Mouse (Mus musculus) testis, postnatal 10 days (tissue): ENCODE data around the gene Pygl.
A peak's percentile ranks its signal among the peaks of the same experiment; 100 is the strongest.

ENCODE experiments used
- DNase-seq: peaks from one replicate; pipeline ENCODE4 v3.0.0; 2021; ENCODE audit warnings: low spot score

The Pygl gene

GRCm38 (mm10) chr12:70231294-70231693, at the start of gene Pygl:
Pygl (minus strand) TSS chr12:70231488.
- no peak for DNase-seq

GRCm38 (mm10) chr12:70280930-70281329, 49.6 kb upstream of the Pygl start:
- DNase-seq: no peak

- no peak for DNase-seq
These were observed 49.1 kb upstream of the Pygl start for GRCm38 (mm10) chr12:70280381-70280780.

- DNase-seq: no peak
These were observed 46.0 kb upstream of the Pygl start for GRCm38 (mm10) chr12:70277071-70277939.

- no peak for DNase-seq
These were observed 38.4 kb upstream of the Pygl start for GRCm38 (mm10) chr12:70269724-70270123.

DNA sequence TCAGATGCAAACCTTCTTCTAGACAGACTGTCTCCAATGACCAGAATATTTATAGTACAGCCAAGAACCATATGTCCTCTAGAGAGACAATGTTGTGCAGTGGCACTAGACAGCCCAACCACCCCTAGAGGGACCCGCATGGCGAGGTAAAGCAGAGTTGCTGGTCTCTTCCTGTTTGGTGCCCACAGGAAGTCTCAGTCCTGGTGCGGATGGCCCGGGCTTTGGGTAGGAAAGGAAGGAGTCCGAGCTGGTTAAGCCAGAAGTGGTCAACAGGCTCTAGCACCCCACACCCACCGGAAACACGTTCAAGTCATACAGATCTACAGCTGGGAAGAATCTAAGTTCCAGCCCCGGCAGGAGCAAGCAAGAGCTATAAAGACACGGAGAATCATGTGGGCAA, 36.0 kb upstream of the Pygl start:
- DNase-seq: no peak

- no peak for DNase-seq
These were observed 35.2 kb upstream of the Pygl start for GRCm38 (mm10) chr12:70266494-70266931.

DNA sequence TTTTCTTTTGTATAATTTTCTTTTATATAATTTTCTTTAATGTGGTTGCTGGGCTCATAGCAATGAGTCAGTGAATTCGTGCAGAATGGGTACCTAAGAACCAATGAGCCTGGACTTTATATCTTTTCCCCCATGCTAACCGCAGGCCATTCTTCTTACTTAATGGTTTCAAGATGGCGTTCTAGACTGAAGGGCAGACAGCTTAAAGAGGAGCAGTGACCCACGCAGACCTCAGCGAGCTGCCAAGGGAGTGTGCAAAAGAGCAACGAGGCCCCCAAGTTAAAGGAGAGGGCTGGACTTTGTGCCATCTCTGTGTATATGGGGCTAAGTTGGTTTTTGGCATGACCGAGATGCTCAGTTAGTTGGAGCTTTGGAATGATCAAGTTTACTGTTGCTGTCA, 32.4 kb upstream of the Pygl start:
- DNase-seq: no peak

- DNase-seq: no peak
These were observed 31.1 kb upstream of the Pygl start for GRCm38 (mm10) chr12:70262271-70262953.

- no peak for DNase-seq
These were observed 20.1 kb upstream of the Pygl start for GRCm38 (mm10) chr12:70251210-70251884.

DNA sequence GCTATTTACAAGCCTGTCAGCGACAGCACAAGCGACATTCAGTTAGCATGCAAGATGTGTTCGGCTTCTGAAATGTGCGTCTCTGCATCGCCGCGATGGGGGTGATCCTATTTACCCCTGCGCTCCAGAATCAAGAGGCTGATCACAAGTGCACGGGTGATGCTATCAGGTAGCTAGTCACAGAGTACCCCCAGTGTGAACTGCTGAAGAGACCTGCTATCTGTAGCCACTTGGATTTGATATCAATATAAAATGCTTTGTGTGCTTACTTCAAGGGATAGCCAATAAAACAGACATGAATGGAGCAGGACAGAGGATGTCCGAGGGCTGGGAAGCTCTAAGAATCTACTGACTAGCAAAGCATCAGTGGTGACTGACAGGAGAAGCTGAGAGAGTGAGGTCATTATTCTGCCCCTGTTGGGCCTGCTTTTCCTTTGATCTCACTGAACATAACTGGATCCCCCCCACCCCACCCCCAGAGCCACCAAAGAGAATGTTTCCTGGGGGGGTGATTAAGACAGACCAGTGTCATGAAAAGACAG, 18.4 kb upstream of the Pygl start:
- no peak for DNase-seq

DNA sequence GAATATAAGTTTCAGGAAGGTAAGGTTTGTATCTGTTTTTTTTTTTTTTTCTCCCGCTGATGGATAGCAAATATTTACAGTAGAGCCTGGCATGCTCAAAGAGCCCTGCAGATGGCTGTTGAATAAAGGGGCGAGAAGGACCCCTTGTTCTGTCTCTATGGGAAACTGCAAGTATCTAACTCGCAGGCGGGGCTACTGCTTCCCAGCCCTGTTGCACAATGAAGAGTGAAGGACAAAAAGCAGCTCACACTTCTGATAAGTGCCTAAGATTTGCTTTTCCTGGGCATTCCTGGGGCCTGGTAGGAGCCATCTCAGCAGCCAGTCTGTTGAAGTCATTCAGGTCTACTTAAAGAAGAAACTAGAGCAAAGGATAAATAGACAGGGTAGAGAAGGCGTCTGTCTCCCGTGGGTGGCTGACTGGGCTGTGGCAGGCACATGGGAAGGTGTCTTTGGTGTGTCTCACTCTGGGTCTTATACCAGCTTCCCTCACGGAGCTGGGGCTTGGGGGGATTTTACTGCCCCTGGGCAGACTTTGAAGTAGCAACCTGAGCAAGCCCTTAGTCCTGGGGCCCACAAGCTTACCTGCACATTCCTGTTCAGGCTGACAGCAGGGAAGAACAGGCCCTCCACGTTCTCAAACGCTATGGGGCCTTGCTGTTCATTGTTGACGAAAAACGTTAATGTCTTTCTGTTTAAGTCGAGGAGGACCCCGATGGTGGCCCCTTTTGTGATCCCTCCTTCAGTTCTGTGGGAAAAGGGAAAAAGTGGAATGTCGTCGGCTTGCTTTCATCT, 16.6 kb upstream of the Pygl start:
- DNase-seq: no peak

DNA sequence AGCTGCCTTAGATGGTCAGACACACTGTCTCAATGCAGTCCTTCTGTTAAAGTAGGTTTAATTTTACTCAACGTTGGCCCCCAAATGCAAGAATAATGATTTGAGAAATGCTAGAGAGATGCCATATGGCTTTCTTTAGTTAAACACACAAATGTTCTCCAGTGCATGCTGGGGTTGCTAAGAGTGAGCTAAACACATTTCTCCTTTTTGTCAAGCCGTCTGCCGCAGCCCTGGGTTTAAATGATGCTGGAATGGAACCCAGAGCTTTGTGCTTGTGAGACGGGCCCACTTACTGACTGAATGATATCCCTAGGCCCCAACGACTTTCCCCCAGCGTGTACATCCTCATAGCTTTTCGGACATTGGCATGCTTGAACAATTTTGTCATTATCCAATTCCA, 11.3 kb upstream of the Pygl start:
- no peak for DNase-seq

DNA sequence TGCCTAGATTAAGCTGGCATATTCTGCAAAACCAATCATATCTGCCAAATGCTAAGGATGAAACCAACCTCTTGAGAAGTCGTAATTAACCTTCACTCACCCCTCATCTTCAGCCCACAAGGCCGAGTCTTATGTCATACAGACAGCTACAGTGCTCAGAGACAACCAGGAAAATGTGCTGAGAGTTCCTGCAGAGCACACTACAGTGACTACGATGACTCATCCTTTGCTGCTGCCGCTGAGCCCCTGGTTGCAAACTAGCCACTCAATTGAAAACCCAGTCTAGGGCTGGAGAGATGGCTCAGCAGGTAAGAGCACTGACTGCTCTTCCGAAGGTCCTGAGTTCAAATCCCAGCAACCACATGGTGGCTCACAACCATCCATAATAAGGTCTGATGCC, 8.5 kb upstream of the Pygl start:
- DNase-seq: no peak

GRCm38 (mm10) chr12:70238604-70239003, 7.3 kb upstream of the Pygl start:
- no peak for DNase-seq

- DNase-seq: peak; percentile 84
These were observed 3.7 kb upstream of the Pygl start for GRCm38 (mm10) chr12:70234938-70235484.

- peak; percentile 66 for DNase-seq
These were observed 3.1 kb upstream of the Pygl start for GRCm38 (mm10) chr12:70234411-70234810.

DNA sequence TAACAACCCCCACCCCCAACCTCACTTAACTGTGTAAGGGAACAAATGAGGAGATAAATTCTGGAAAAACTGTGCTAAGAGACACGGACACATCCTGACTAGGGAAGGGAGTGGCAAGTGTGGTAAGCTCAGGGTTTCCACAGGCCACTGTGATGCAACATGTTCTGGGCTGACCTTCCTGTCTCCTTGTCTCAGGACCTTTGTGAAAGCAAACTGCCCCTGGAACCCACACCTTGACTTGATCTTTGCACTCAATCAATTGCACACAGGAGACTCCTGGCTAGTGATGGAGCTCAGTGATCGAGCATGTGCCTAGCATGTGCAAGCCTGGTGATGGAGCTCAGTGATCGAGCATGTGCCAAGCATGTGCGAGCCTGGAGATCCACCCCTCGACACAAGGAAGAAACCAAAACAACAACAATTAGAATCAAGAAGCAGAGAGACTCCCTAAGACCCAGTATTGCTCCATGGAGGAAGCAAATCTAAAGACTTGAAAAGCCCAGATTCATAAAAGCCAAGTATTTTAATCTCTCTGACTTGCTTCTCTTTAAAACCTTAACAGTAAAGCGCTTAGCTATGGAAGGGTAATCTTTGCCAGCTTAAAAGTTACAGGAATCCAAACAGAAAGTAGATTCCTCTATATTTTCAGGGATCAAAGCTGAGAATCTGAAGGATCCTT, 2.5 kb upstream of the Pygl start:
- DNase-seq: no peak

DNA sequence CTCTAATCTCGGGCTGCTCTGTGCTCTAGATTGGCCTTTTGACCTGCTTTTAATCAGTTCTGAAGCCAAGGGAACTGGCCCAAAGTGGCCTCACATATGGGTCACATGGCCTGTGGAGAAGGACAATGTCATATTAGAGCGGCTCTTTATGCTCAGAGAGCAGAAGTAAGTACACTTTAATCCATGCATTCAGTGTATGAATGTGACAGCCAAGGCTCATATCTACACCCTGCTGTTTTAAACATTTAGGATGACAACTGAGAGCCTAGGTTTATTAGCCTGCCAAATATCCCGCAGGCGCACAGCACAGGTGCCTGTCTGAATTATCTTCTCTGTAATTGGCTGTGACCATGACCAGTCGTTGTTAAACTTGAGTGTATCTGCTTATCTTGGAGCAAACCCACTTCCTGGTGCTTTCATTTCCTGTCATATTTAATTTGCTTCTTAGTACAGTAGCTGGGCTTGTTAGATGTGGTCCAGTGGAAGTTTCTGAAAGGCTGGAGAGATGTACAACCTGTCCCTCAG, 794 bp upstream of the Pygl start:
- DNase-seq: no peak

DNA sequence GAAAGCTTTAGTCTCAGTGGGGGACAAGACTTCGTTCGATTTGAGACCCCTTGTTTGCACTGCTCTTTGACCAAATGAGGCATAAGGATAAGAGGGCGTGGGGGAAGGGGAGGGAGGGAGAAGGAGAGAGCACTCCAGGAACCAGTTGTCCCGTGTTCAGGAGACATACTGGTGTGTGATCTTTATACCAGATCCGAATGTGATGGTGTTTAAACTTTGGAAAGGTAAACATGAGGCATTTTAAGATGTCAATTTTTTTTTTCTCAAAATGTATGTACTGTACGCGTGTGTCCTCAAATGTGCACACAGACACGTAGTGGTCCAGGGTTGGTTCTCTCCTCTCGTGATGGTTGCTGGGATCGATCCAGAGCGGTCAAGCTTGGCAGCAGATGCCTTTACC, 3.1 kb downstream of the Pygl start:
- DNase-seq: no peak
